Mouse (Mus musculus) liver, postnatal 0 days (tissue): Measurements from ENCODE around the gene Creb3l2.

Experiments used
- CTCF ChIP-seq: sonication (generic); IDR thresholded peaks from 2 replicates; pipeline ENCODE4 v1.5.1; 2016; ENCODE audit warnings: antibody characterized with exemption, low read depth
- EP300 ChIP-seq: IDR thresholded peaks from 2 replicates; pipeline ENCODE4 v1.6.1; 2016; ENCODE audit warnings: antibody characterized with exemption, low read depth, mild to moderate bottlenecking

- TF ChIP-seq CTCF = no peak
- no peak for TF ChIP-seq EP300
Observed at GRCm38 (mm10) chr6:37300492-37300891, 141.5 kb downstream of the Creb3l2 start.
